Mouse (Mus musculus): Measurements from ENCODE around the gene Narfl.

DNA sequence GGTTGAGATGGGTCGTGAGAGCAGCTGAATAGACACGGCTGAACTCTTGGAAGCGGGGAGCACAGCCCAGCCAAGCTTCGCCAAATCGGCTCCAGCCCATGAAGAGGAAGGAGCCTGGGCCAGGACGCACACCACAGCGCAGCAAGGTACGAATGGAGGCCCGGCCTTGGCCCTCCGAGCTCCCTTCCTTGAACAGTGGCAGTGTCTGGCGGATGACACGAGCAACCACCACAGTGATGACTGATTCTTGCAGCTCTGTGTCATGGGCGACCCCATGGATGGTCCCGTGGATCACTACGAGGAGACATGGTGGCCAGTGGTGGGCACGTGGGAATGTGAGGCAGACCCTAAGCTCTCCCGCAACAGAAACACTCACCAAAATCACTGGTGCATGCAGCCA is 21.4 kb downstream of the Narfl start:
- TF ChIP-seq POLR2A (IDR thresholded peaks at IDR 0.05; ENCODE audit: extremely low read depth, insufficient read depth, low read length) = no peak
- no peak for TF ChIP-seq CTCF (IDR thresholded peaks at IDR 0.05; ENCODE audit: low read depth, low read length)

Measured in liver, adult 2 months (tissue).